Mouse (Mus musculus) kidney, adult 2 months (tissue): ENCODE results near the gene Dcaf8.

ENCODE experiments used
- CTCF ChIP-seq: fragments of 200-500 bp; conservative IDR thresholded peaks from 2 replicates; pipeline ENCODE4 v1.5.1; 2011; ENCODE audit warnings: low read depth, mild to moderate bottlenecking, control low read depth, low read length, moderate library complexity, mixed read lengths; ENCODE audit not compliant: insufficient read depth, insufficient read length
- POLR2A ChIP-seq: fragments of 200-500 bp; IDR thresholded peaks from one replicate; pipeline ENCODE4 v1.6.1; 2011; ENCODE audit warnings: low read depth, low read length, control low read depth

DNA sequence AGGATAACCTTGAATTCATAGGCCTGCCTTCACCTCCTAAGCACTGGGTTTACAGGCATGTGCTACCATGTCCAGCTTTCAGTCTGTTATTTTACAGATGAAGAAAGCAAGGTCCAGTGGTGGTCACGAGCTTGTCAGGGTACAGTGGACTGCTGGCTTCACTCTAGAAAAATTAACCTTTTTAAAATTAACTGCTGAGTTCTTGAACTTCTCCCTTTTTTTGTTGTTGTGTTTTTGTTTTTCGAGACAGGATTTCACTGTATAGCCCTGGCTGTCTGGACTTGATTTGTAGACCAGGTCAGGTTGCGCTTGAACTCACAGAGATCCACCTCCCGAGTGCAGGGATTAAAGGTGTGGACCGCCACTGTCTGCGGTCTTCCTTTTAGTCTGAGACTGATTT is 15.1 kb downstream of the Dcaf8 start:
- TF ChIP-seq POLR2A, result no peak
- no peak for TF ChIP-seq CTCF
